Mouse (Mus musculus) small intestine, adult 2 months (tissue): Measurements from ENCODE around the gene Mapkapk2.

Source experiments
- CTCF ChIP-seq: fragments of 200-500 bp; IDR thresholded peaks from 2 replicates; pipeline ENCODE4 v1.5.1; 2012; ENCODE audit warnings: low read depth, mild to moderate bottlenecking, control low read depth, inconsistent platforms, low read length, moderate library complexity, mixed read lengths; ENCODE audit not compliant: insufficient replicate concordance, insufficient read length; ENCODE audit errors: extremely low read depth
- POLR2A ChIP-seq: fragments of 200-500 bp; IDR thresholded peaks from 2 replicates; pipeline ENCODE4 v1.6.1; 2012; ENCODE audit warnings: low read depth, mild to moderate bottlenecking, control low read depth, inconsistent platforms, low read length, moderate library complexity

DNA sequence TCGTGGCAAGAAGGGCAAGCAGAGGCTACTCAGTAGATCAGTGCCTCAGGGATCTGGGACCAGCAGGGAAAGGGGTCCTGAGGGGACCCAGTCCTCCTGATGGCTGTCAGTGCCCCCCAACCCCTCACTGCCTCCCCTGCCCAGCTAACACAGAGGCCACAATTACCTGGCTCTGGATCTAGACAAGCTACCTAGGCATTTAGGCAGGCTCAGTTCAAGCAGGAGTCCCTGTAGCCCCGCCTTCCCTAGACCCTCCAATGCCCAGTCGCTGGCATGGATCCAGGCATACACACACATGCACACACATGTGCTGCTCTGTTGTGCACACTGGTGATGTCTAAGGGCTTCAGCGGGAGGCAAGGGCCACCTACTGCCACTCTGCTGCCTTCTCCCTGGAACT lies 43.4 kb downstream of the Mapkapk2 start:
- TF ChIP-seq POLR2A (no peak), CTCF (no peak)
